Mouse (Mus musculus): ENCODE results near the gene Eno4. TPM values are rescaled to one million over a fixed set of nuclear protein-coding genes. Genes with fewer than 3 reads are reported as not detected.
"Not testable (repeated sequence)": the region's sequence is repeated elsewhere in the genome, so short reads cannot be mapped to it uniquely, and the experiment has no call there.

The Eno4 gene
- total RNA-seq (2021) (under 1 TPM; 0.26 to 0.55 TPM), polyA plus RNA-seq (2012; rRNA removed) (0.08 and 0.11 TPM in 2 replicates)
- long read RNA-seq, partial matches to known transcripts: 0 of 1 reads
- long read RNA-seq, other reads (novel, unspliced or antisense): 0 of 1 reads

- peak; percentile 96 for DNase-seq
These were observed at the start of gene Eno4, which contains the start of gene Hspa12a for GRCm38 (mm10) chr19:58942841-58943828. Gene Eno4, plus strand, starts transcription at chr19:58943425. Gene Hspa12a, minus strand, starts transcription at chr19:58943654.

DNA sequence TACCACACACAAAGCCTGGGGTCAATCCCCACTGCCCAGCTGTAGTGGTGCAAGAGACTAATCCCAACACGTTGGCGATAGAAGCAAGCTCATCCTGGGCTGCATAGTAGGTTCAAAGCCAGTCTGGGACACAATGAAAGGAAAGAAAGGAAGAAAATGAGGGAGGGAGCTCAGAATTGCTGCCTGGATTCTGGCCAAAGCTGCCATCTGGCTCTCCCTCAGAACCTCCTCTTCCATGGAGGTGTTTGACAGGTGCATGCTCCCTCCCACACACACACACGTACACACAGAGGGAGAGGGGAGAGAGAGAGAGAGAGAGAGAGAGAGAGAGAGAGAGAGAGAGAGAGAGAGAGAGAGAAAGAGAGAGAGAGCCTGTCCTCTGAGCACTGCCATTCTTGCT lies 47.0 kb upstream of the Eno4 start:
- no peak for DNase-seq

DNA sequence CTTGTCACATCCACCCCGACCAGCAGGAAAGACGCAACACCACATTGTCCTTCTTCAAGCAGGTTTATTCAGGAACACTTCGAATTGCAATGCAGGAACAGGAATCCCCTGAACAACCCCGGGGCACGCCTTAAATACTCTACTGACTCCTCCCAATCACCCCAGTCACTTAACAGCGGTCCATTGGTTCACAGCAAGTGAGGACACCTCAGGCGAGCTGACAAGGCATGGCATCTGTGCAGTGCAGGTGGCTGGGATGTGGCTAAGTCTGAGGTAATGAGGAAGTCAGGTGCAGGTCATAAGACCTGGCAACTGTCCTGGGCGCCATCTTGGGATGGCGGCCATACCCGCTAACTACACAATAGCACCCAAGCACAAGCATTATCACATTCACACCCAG lies 42.8 kb upstream of the Eno4 start:
- DNase-seq: not testable (repeated sequence)

GRCm38 (mm10) chr19:58903079-58903898 lies 39.9 kb upstream of the Eno4 start:
- DNase-seq: no peak

GRCm38 (mm10) chr19:58903899-58904327 lies 39.3 kb upstream of the Eno4 start:
- DNase-seq: peak; percentile 84

- no peak for DNase-seq
These were observed 36.5 kb upstream of the Eno4 start for GRCm38 (mm10) chr19:58906685-58907084.

DNA sequence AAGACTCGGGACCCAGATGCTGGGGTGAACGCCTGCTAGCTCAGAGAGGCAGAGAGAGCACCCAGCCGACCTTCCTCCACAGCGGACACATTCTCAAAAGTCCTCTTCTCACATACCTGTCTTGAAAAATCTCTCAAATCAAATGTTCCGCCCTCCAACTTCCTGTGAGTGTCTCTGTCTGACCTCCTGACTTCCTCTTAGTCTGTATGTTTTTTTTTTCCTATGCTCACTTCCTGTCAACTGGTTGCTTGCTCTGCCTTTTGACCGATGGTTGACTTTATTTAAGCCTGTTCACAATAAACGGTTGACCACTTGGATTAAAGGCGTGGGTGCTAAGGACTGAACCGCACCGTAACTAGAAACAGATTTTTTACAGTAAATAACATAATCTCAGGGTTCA lies 35.2 kb upstream of the Eno4 start:
- no peak for DNase-seq

DNA sequence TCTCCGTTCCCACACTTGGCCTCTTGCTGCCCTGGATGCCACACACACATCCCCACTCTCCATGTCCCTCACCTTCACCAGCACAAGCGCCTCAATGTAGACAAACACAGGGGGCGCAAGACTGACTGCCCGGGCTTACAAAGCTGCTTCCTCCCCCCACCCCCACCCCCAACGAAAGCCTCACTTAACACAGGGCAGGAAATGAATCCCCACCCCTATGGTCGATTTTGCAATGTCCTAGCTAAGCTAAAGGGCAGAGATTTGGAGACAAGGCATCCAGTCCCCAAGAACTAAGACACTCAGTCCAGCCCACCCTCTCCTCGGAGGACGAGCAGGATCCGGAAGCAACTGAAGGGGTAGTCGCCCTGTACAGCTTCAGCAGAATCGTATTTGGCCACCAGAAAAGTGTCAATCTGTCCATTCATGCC lies 32.3 kb upstream of the Eno4 start:
- DNase-seq: no peak

DNA sequence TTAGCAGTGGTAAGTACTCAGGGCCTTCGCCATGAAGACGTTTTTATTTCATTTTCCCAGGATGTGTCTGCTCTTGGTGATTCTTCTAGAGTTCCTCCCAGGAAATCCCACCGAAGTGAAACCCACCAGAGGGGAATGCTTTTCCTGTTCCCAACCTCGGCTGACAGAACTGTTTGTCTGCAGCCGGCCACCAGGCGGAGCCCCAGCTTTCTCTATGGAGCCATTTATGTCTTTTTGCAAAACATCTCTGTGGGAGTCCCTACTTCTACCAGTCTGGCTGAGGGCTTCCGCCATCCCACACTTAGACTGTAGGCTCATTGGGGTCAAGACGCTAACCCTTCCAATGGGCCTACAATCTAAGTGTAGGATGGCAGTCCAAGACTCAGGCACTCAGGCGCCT lies 31.8 kb upstream of the Eno4 start:
- peak; percentile 58 for DNase-seq

GRCm38 (mm10) chr19:58913301-58913700 lies 29.9 kb upstream of the Eno4 start:
- DNase-seq: no peak

DNA sequence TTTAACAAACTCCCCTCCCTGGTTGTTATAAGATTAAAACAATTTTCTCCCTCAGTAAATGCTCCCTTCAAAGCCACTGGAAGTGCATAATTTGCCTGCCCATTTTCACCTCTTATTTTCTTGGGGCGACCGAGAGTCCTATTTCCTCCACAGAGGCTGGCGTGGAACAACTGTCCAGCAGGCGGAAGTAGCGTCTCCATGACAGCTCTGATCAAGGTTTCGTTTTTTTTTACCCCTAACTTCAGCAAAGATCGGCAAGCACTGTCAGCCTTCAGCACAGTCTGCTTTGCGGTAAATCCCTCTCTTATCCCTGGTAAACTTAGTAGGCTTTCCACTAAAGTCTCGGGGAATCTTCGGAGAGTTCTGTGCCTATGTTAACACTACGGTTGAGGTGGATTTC lies 24.6 kb upstream of the Eno4 start:
- DNase-seq: peak; percentile 23

GRCm38 (mm10) chr19:58919148-58919547 lies 24.1 kb upstream of the Eno4 start:
- DNase-seq: no peak

- DNase-seq: no peak
These were observed 12.0 kb upstream of the Eno4 start for GRCm38 (mm10) chr19:58931081-58931800.

DNA sequence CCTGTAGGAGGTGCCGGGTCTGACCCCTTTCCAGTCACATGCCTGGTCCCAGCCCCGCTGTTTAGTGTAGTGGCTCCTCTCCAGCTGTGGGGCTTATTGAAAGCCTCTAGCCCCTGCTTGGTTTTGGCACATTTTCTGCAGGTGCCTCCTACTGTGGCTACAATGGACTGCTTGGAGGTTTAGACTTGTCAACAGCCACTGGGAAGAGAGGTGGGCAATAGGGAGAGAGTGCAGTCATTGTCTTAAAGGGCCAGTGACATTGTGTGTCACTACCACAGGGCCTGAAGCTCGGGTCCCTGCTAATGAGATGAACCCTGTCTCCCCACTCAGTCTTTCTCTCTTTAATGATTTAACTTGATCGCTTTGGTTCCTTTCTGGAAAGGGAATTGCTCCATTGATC lies 10.2 kb upstream of the Eno4 start:
- no peak for DNase-seq

- no peak for DNase-seq
These were observed 2.7 kb downstream of the Eno4 start for GRCm38 (mm10) chr19:58945959-58946358.

DNA sequence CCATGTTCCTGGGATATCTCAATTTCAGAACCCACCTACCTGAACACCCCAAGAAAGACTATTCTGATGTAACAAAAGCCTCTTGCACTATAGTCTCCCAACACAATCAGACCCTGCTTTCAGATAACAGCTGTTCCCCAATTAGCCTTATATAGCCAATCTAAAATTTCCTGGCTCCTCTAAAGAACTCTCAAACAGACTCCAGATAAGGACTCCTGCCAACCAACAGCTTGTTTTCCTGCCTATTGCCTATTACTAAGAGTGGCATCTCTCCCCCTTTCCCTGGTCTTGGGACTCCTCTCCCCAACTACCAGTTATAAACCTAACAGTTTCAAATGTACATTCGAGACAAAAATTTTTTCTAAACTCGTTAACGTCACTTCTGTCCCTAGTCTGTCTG lies 8.3 kb downstream of the Eno4 start:
- no peak for DNase-seq

- DNase-seq: no peak
These were observed 9.0 kb downstream of the Eno4 start for GRCm38 (mm10) chr19:58952236-58952635.

GRCm38 (mm10) chr19:58954779-58955178 lies 11.6 kb downstream of the Eno4 start:
- DNase-seq: no peak

DNA sequence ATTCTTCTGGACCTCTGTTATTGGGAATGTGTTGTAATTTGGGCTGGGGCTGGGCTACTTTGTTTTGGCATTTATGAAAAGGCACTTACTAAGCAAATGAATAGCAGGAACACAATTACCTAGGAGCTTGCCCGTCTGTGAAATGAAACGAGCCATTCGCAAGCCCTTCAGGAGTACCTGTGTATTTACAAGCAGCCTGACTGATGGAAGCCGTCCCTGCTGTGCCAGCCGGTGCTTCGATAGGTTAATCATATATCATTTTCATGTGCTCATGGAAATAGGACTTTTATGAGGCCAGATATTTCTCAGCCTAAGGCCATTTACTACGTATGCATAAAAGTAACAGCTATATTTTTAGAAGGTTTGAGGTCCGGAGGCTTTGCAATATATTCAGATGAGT lies 19.8 kb downstream of the Eno4 start:
- DNase-seq: no peak

DNA sequence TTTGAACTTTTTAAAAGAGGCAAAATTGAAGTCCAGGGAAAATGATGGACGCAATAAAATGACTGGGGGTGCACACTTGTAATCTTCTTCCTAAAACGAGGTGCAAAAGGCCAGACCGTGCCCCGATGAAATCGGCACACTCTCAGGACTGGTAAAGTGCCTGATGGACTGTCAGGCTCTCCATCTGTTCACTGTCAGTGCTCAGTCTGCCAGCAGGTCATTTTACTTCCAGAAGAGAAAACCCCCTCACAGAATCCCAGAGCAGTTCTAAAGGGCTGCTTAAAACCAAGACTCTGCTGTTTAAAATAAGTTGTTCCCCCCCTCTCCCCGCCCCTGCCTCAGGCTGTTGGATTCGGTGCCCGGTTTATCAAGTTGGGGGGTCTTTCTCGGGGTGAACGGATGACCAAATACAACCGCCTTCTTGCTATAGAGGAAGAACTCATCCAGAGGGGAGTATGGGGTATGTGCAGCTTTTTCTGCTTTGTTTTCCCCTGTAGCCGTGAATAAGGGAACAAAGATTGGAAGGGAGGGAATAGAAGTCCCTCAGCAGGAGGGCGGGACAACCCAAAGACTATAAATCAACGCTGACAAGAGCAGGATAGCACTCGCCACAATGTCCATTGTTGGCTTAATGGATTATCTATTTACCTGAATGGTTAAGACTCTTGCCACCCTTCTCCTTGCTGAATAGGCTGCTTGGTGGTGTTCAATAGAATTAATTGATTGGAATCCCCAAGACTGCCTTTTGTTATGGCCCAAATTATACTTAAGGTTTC lies 25.7 kb downstream of the Eno4 start:
- no peak for DNase-seq

DNA sequence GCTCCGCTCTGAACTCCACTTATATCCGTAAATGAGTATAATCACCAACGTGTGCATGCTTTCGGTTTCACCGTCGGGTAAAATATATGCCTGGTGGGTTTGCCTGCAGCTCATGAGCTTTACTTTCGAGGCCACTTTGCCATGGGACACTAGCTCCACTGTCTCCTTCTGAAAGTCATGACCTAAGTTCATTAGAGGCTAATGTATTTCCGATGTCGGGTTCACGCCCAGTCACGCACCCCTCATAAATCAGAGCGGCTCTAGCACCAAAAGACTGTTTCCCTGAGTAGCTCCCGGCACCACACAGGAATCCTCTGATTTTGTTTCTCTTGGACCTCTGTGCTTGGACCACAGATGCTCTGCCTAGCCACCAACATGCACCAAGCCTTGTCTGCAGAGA lies 27.6 kb downstream of the Eno4 start:
- DNase-seq: no peak
